Mouse (Mus musculus): Measurements from ENCODE around the gene Wdr3. TPM values are rescaled to one million over a fixed set of nuclear protein-coding genes. Genes with fewer than 3 reads are reported as not detected.

Wdr3 gene
- 13.3 and 14.2 TPM in 2 replicates for polyA plus RNA-seq (2015; fragmentation: Nextera tagmentation; extraction: Ambion mirVana)

DNA sequence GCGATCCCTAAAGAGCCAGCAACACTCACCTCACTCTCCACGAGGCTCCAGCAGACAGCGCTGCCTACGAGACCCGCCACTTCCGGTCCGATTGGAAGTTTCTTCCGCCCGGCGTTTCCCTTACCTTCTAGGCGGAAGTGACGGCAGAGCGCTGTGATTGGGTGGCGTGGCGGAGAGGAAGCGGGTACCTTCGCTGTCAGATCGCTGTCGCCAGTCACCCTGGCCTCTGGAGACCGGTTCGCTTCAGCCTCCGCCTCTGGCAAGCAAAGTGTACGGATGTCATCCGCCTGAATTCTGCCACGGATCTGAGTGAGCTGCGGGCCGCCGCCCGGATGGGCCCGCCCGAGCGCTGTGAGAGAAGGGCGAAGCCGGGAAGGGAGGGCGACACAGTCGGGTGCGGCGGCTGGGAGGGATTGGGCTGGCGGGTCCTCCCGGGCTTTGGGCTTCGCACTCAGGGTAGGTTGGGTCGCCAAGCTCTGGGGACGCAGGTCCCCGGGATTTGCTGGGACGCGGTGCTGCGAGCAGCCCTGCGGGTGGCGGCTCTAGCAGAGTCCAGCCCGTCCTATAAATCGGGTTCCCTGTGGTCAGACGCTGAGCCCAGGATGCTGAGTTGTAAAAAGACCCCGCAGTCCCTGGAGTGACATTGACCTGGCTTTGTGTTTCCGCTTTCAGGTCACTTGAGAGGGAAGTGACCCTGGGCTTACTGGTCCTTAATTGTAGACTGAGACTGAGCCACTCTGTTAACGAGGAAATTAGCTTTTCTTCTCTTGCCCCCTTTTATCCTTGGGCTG lies at the start of gene Wdr3, which contains the start of gene Gdap2:
Wdr3 (minus strand) TSS at position 93 of the 791 bp plus-strand sequence.
Gdap2 (plus strand) TSS at position 67 of the 791 bp plus-strand sequence.

Other genes starting within 250 kb of the Wdr3 start
- 16.1 and 17.3 TPM in 2 replicates for gene Gdap2, start within 50 bp of the Wdr3 start, polyA plus RNA-seq (2015; fragmentation: Nextera tagmentation; extraction: Ambion mirVana)

Measured in urinary bladder, postnatal 0 days (tissue).